Mouse (Mus musculus) lung, postnatal 36 days (tissue): ENCODE data around the gene Has3.

Experiments
- DNase-seq: peaks from one replicate; pipeline ENCODE4 v3.0.0; 2022; ENCODE audit warnings: mixed read lengths

The Has3 gene

DNA sequence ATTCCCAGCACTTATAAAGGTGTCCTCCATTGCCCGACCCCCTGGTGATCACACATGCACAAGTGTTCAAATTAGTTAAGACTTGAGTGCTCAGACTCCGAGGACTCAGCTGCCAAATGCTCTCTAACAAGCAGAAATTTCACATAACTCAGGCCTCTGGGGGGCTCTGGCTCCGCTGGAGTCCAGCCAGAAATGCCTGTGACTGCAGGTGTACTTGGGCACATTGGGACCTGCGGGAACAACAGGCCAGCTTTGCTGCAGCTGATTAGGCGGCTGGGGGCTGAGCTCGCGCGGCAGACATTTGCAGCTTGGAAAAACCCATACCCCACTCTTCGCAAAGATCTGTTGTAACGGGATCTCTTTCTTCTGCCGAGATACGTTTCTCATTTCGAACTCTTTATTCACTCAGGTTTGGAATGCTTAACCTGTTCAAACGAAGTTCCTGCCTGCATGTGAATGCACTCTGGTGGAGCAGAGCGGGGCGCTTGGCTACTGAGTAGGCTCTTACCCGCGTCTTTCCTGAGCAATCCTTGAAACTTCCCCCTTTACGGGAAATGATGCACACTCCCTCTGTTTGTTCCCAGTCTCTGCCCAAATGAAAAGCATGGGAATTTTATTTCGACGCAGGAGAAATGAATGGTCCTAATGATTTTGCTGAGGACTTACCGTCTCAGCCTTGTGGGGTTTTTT is 62.5 kb downstream of the Has3 start:
- DNase-seq: peak; percentile 16

DNA sequence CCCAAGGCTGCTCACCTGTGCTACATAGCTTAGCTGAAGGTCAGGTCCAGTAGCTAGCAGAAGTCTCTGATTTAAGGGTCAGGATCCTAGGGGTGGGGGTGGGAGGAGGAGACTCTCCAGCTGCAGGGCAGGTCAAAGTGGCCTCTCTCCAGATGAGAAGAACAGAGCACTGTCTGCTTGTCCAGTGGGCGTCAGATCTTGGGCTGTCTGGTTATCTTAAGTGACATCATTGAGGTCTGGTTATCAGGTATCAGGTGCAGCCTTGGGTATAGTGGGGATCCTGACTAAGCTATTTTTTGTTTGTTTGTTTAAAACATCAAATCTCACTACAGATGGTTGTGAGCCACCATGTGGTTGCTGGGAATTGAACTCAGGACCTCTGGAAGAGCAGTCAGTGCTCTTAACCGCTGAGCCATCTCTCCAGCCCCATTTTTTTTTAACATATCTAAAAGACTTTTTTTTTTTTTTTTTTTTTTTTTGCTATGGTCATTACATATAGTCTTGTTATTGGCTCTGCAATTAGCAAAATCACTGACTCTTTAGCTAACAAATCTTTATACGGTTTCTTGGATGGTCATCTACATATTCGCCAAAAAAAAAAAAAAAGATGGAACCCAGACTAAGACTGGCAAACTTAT is 63.6 kb downstream of the Has3 start:
- DNase-seq: no peak
